Mouse (Mus musculus): ENCODE measurements around the gene Pld2.

- TF ChIP-seq POLR2A (IDR thresholded peaks at IDR 0.05; ENCODE audit: low read depth, low read length) (0 out of 2 replicates have a peak, but pooled peaks have one; percentile 28), CTCF (IDR thresholded peaks at IDR 0.05; ENCODE audit: borderline replicate concordance, insufficient read depth, low read length) (no peak)
These were observed 46.4 kb downstream of the Pld2 start for GRCm38 (mm10) chr11:70586261-70586660.

Data from embryonic fibroblast, embryonic 13.5 days (primary cell).